ENCODE assay signal across 14 mouse cellular contexts in genomic region chr3:85695056-85695455, GRCm38 (mm10).
"Had no signal": no experiment of that assay in that cellular context is flagged by ENCODE, and none has a peak within 500 bp of the region (broad histone marks: within the 10 kb centered on the region; RNA-seq: fewer than 3 reads in every experiment).

No protein-coding gene starts in this region.

- H3K27ac ChIP-seq: layer of hippocampus, adult 2 months; limb, embryonic 13.5 days; liver, embryonic 14.5 days; stomach, postnatal 0 days had no signal

- DNase-seq: kidney, adult 2 months; kidney, postnatal 4 days; left cerebral cortex, postnatal 4 days; lung, adult 2 months; lung, postnatal 36 days; midbrain, embryonic 14.5 days; right cerebral cortex, adult 18-20 months; right cerebral cortex, postnatal 25 days; thymus, postnatal 14 days had no signal

- H3K4me3 ChIP-seq: layer of hippocampus, adult 2 months; limb, embryonic 13.5 days had no signal

- H3K36me3 ChIP-seq: limb, embryonic 13.5 days had no signal

- H3K4me2 ChIP-seq: limb, embryonic 13.5 days had no signal

- ATAC-seq: lung, postnatal 0 days had no signal

- H3K9ac ChIP-seq: limb, embryonic 13.5 days; liver, embryonic 14.5 days had no signal

- H3K9me3 ChIP-seq: limb, embryonic 13.5 days had no signal

- H3K4me1 ChIP-seq: limb, embryonic 13.5 days had no signal
